Mouse (Mus musculus): ENCODE results near the gene Gm20696.
A peak's percentile ranks its signal among the peaks of the same experiment; 100 is the strongest.

Gene Gm20696

GRCm38 (mm10) chr6:99272174-99272573, 394.4 kb downstream of the Gm20696 start:
- no peak for DNase-seq

- DNase-seq = no peak
Observed at GRCm38 (mm10) chr6:99271741-99272140, 394.9 kb downstream of the Gm20696 start.

GRCm38 (mm10) chr6:99269921-99270320, 396.7 kb downstream of the Gm20696 start:
- DNase-seq = peak; percentile 28

GRCm38 (mm10) chr6:99268171-99269061, 398.2 kb downstream of the Gm20696 start:
- DNase-seq = peak; percentile 34

GRCm38 (mm10) chr6:99265945-99266656, 400.5 kb downstream of the Gm20696 start:
- no peak for DNase-seq

- no peak for DNase-seq
Observed at GRCm38 (mm10) chr6:99265173-99265572, 401.4 kb downstream of the Gm20696 start.

- no peak for DNase-seq
Observed at GRCm38 (mm10) chr6:99264192-99265093, 402.2 kb downstream of the Gm20696 start.

GRCm38 (mm10) chr6:99263886-99264185, 402.8 kb downstream of the Gm20696 start:
- no peak for DNase-seq

GRCm38 (mm10) chr6:99263061-99263885, 403.3 kb downstream of the Gm20696 start:
- no peak for DNase-seq

- DNase-seq = no peak
Observed at GRCm38 (mm10) chr6:99261737-99262130, 404.9 kb downstream of the Gm20696 start.

GRCm38 (mm10) chr6:99260941-99261736, 405.5 kb downstream of the Gm20696 start:
- no peak for DNase-seq

- DNase-seq = no peak
Observed at GRCm38 (mm10) chr6:99258346-99258745, 408.3 kb downstream of the Gm20696 start.

- DNase-seq = no peak
Observed at GRCm38 (mm10) chr6:99257676-99258075, 408.9 kb downstream of the Gm20696 start.

GRCm38 (mm10) chr6:99253331-99253730, 413.3 kb downstream of the Gm20696 start:
- no peak for DNase-seq

GRCm38 (mm10) chr6:99252816-99253215, 413.8 kb downstream of the Gm20696 start:
- no peak for DNase-seq

- DNase-seq = no peak
Observed at GRCm38 (mm10) chr6:99251924-99252323, 414.7 kb downstream of the Gm20696 start.

- DNase-seq = no peak
Observed at GRCm38 (mm10) chr6:99251222-99251621, 415.4 kb downstream of the Gm20696 start.

GRCm38 (mm10) chr6:99249496-99250030, 417.0 kb downstream of the Gm20696 start:
- DNase-seq = no peak

- no peak for DNase-seq
Observed at GRCm38 (mm10) chr6:99248396-99248795, 418.2 kb downstream of the Gm20696 start.

GRCm38 (mm10) chr6:99241625-99242395, 424.8 kb downstream of the Gm20696 start:
- no peak for DNase-seq
